Mouse (Mus musculus) regulatory T cell (primary cell): ENCODE measurements around the gene Wwtr1.

Experiments used
- in situ Hi-C: fragments of 300-600 bp; cut with MboI, MseI; formaldehyde crosslinking; loops from one replicate; pipeline ENCODE4 v1.15.1; 2025; ENCODE audit warnings: high pct_unique_total_duplicates

Wwtr1 gene

GRCm38 (mm10) chr3:57519995-57520394 is 55.7 kb downstream of the Wwtr1 start:
- in situ Hi-C loops: no loop called here

GRCm38 (mm10) chr3:57516146-57516545 is 59.6 kb downstream of the Wwtr1 start:
- in situ Hi-C loops: no loop called here

GRCm38 (mm10) chr3:57515044-57515443 is 60.7 kb downstream of the Wwtr1 start:
- in situ Hi-C loops: no loop called here

DNA sequence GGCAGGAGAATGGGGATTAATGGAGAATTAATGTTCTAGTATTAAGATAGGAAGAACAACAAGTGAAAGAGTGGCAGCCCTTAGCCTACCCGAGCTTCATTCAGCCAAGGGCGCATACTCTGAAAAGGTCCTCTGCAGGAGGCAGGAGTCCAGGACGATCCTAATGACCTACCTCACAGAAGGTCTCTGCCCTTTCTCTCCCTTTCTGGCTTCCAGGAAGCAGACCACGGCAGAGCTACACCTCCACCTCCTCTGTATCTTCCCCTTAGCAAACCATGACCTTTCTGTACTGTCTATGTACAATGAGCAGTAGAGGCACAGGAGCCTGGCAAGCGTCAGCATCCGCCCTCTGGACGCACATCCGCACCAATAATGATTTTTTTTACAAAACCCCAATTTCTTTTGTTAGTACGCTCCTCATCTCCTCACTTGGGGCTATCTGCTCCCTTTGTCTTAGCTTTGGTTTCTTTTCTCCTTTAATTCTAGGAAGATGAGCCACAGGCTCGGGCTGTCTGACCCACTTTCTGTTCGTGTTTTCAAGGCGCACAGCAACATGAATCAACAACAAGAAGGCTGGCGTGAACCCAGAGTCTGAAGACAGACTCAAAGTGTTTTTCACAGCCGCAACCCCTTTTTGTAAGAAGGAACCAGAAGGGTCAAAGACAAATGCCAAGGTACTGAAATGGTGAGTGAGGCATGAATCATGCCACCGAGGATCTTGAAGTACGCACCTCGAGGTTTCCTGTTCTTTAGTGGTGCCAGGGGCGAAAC is 63.7 kb downstream of the Wwtr1 start:
- in situ Hi-C loops: no loop called here

GRCm38 (mm10) chr3:57509945-57510675 is 65.6 kb downstream of the Wwtr1 start:
- in situ Hi-C loops: loop anchor here (10.0 kb wide), 1 partner anchor 675 kb away; no protein-coding TSS in a partner anchor

DNA sequence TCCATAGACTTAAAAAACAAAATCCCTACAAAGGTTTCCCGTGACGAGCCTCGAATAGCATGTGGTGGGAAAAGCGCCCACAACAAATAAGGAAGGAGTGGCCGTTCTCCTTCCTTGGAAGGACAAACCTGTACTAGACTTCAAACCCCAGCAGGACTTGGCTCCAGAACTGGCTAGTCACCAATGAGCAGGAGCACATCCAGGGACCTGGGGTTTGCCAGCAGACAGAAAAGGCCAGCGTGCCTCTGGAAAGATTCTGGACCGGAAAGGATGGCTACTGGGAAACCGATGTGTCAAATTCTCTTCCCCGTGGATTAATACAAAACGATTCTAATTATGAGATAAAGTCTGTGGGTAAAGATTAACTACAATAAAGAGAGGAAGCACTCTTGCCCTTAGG is 69.7 kb downstream of the Wwtr1 start:
- in situ Hi-C loops: loop anchor here (10.0 kb wide), 1 partner anchor 671 kb away; no protein-coding TSS in a partner anchor

- in situ Hi-C loops: loop anchor here (10.0 kb wide), 1 partner anchor 670 kb away; no protein-coding TSS in a partner anchor
Measured at GRCm38 (mm10) chr3:57504756-57505155, 71.0 kb downstream of the Wwtr1 start.

- in situ Hi-C loops: loop anchor here (10.0 kb wide), 1 partner anchor 667 kb away; no protein-coding TSS in a partner anchor
Measured at GRCm38 (mm10) chr3:57501596-57502220, 74.0 kb downstream of the Wwtr1 start.

- in situ Hi-C loops: loop anchor here (10.0 kb wide), 1 partner anchor 666 kb away; no protein-coding TSS in a partner anchor
Measured at GRCm38 (mm10) chr3:57500846-57501245, 74.9 kb downstream of the Wwtr1 start.

GRCm38 (mm10) chr3:57497791-57498190 is 77.9 kb downstream of the Wwtr1 start:
- in situ Hi-C loops: no loop called here

- in situ Hi-C loops: no loop called here
Measured at GRCm38 (mm10) chr3:57496428-57496827, 79.3 kb downstream of the Wwtr1 start.

- in situ Hi-C loops: no loop called here
Measured at GRCm38 (mm10) chr3:57487455-57488153, 88.1 kb downstream of the Wwtr1 start.

DNA sequence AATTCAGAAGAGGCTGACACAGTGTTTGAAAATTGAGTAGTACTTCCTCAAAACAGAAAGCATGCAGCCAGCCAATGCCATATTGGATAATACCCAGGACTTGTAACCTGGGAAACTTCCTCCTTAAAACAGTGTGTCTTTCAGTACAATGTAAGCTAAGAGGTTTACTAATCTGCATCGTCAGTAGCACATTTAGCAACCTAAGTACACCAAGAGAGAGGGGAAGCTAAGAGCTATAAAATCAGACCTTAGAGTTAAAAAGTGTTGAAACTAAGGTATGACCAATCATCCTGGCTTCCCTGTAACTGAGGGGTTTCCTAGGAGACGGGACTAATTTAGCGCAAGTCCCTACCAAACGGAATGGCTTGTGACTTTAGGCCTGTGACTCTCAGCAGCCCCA is 89.6 kb downstream of the Wwtr1 start:
- in situ Hi-C loops: no loop called here

- in situ Hi-C loops: no loop called here
Measured at GRCm38 (mm10) chr3:57481981-57482380, 93.7 kb downstream of the Wwtr1 start.

DNA sequence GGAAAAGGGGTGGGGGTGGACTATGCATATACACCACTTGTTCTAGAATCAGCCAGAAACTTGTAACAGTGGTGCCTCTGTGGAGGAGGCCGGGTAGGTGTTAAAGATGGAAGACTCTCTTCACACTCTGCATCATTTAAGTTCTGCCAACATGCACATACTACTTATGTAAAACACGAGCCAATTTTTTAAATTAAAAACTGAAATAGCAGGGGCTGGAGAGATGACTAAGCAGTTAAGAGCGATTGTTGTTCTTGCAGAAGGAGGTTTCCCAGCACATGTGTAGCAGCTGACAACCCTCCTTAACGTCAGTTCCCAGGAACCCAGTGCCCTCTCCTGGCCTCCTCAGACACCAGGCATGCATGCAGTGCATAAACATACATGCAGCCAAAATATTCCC is 95.1 kb downstream of the Wwtr1 start:
- in situ Hi-C loops: no loop called here

- in situ Hi-C loops: no loop called here
Measured at GRCm38 (mm10) chr3:57474421-57474820, 101.3 kb downstream of the Wwtr1 start.

GRCm38 (mm10) chr3:57472407-57472806 is 103.3 kb downstream of the Wwtr1 start:
- in situ Hi-C loops: no loop called here

DNA sequence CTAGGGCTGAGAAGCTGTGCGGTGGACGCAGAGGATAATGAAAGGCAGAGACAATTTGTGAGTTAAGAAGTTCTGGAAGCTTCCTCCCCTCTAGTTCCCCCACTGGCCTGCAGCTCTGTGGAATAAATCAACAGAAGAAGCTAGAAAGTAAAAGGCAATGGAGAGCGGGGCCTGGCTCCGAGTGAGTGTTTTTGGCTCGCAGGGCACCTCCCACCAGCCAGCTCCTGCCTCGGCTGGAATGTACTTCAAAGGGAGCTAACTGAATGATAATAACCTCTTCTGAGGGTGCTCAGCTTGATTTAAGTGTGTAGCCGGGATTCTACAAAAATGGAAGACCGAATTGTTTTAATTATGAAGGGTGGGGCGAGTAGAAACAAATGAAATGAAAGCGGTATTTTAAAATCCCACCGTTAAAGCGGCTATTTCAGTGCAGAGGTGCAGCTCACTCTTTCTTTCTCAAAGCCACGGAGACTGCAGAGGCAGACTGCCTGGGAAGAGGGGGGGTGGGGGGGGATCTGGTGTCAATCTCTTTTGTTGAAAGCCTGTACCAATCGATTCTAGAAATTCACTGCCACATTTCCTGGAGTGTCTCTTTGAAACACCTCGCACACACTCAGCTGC is 104.6 kb downstream of the Wwtr1 start:
- in situ Hi-C loops: no loop called here

GRCm38 (mm10) chr3:57470326-57470725 is 105.4 kb downstream of the Wwtr1 start:
- in situ Hi-C loops: no loop called here

DNA sequence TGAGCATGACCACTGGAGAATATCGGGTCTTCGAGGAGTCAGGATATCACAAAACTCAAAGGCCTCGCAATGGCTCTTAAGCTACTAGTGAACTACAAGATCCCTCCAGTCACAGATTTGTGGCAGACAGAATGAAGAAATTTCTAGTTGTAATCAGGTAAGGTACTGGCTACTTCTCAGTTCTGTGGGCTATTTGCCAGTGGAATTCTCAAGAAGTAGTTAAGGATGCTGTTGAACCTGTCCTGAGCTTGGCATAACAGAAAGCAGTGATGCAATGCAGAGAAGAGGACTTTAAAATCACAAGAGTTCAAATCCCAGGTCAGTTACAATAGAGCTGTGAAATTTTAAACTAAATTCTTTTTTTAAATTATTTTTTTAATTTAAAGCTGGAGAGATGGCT is 106.4 kb downstream of the Wwtr1 start:
- in situ Hi-C loops: no loop called here

- in situ Hi-C loops: no loop called here
Measured at GRCm38 (mm10) chr3:57466289-57466688, 109.4 kb downstream of the Wwtr1 start.
